Mouse (Mus musculus) kidney, embryonic 14.5 days (tissue): ENCODE measurements around the gene Mrvi1. TPM values are rescaled to one million over a fixed set of nuclear protein-coding genes. Genes with fewer than 3 reads are reported as not detected.

Experiments
- ATAC-seq: fragments of 200-750 bp; cut with Nextera tagmentation; 2 replicates; pipeline ENCODE4 v1.8.0; 2017; ENCODE audit warnings: moderate number of reproducible peaks, mild to moderate bottlenecking, moderate TSS enrichment, moderate library complexity; ENCODE audit not compliant: low FRiP score, low TSS enrichment
- H3K27ac ChIP-seq: fragments of 300-500 bp; sonication (generic); 2 replicates; pipeline ENCODE4 v1.5.1; 2014; ENCODE audit warnings: low read depth, mild to moderate bottlenecking, low read length, moderate library complexity, mixed read lengths
- H3K27me3 ChIP-seq: fragments of 300-500 bp; sonication (generic); 2 replicates; pipeline ENCODE4 v1.6.1; 2014; ENCODE audit warnings: mild to moderate bottlenecking, low read length; ENCODE audit not compliant: control insufficient read depth, insufficient read depth
- H3K36me3 ChIP-seq: fragments of 300-500 bp; sonication (generic); 2 replicates; pipeline ENCODE4 v1.6.1; 2014; ENCODE audit warnings: low read length, mixed read lengths; ENCODE audit not compliant: control insufficient read depth, insufficient read depth
- H3K4me1 ChIP-seq: fragments of 300-500 bp; sonication (generic); 2 replicates; pipeline ENCODE4 v1.6.1; 2014; ENCODE audit warnings: low read length, mixed read lengths; ENCODE audit not compliant: control insufficient read depth, insufficient read depth
- H3K4me2 ChIP-seq: fragments of 300-500 bp; sonication (generic); replicated peaks from 2 replicates; pipeline ENCODE4 v1.6.1; 2014; ENCODE audit warnings: low read depth, mild to moderate bottlenecking, low read length
- H3K4me3 ChIP-seq: fragments of 300-500 bp; sonication (generic); 2 replicates; pipeline ENCODE4 v1.5.1; 2014; ENCODE audit warnings: mild to moderate bottlenecking, low read length
- H3K9ac ChIP-seq: fragments of 300-500 bp; sonication (generic); 2 replicates; pipeline ENCODE4 v1.6.1; 2014; ENCODE audit warnings: low read depth, mild to moderate bottlenecking, low read length, moderate library complexity
- H3K9me3 ChIP-seq: fragments of 300-500 bp; sonication (generic); 2 replicates; pipeline ENCODE4 v1.6.1; 2016; ENCODE audit warnings: low read length; ENCODE audit not compliant: control insufficient read depth
- WGBS: fragments of 180-500 bp; shearing (Covaris S2); extraction: QIAGEN DNeasy Blood & Tissue Kit; methylation state at CpG from one replicate; pipeline ENCODE4 v1.1.7; 2014; 5-methylcytosine and 5-hydroxymethylcytosine counted together
- polyA plus RNA-seq: library from polyadenylated mRNA; unstranded; fragments of >200 nt; fragmentation: Nextera tagmentation; extraction: Ambion mirVana; gene quantifications from 2 replicates; pipeline ENCODE4 v1.2.1, GENCODE M21; 2014

Mrvi1 gene
- polyA plus RNA-seq, 1 experiment from 2014 or later, result 15.1 TPM

DNA sequence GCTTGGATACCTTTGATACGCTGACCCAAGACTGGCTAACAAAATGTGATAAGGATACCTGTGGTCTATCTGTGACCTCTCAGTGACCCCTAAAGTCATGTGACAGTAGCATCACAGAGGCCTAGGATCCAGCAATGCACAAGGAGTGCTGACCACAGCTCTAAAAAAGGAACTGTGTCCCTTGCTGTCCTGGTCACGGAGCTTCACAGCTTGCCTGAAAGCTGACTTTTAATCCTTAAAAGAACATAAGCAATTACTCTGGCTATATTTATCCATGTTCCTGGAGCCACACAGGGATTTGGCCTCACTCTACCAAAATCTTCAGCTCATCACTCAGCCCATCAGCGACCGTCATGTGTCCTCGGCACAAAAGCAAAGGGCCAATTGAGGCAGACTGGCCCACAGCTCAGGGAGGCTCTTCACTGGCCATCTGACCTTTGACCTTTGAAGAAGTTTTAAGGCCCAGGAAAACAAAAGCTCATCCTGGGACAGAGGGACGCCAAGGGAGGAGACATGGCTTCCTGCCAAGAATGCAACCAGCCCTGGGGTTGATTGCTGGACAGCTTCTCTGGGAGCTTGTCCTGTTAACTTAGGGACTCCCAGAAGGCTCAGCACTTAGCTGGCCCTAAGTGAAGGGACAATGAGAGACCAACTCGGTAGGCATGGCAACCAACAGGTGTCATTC is 3.5 kb upstream of the Mrvi1 start:
- no peaks in the 10 kb centered on the region for H3K9me3 ChIP-seq
- 69% methylated on average over 7 of the region's 7 CpGs for WGBS
- no peaks in the 10 kb centered on the region for H3K27me3 ChIP-seq
- H3K4me3 ChIP-seq, result no peak overlapping the region
- peaks cover 4% of the 10 kb centered on the region; the same call in 1 of the 2 replicates for H3K4me1 ChIP-seq
- no peak for ATAC-seq
- H3K27ac ChIP-seq, result no peak overlapping the region
- no peak overlapping the region for H3K9ac ChIP-seq
- H3K36me3 ChIP-seq, result no peaks in the 10 kb centered on the region
- H3K4me2 ChIP-seq, result no peak overlapping the region

DNA sequence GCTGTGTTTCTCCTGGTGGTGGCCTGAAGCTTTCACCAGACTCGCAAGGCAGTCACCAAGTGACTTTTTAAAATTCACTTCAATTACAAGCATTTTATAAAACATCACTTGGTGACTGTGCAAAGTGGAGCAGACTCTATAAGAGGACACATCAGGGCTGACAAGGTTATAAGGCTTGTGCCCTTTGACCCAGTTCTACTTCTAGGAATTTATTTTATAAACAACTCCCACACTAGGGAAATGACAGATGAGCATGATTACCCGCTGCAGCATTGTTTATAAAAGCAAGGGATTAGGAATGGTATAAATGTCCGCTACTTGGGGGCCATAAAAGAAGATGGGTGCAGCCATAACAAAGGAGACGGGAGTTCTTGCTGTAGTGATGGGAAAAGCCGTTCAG is 1.4 kb upstream of the Mrvi1 start:
- Histone ChIP-seq H3K4me1 (peaks cover 9% of the 10 kb centered on the region; the same call in 1 of the 2 replicates), H3K4me2 (no peak overlapping the region), H3K36me3 (no peaks in the 10 kb centered on the region), H3K27me3 (no peaks in the 10 kb centered on the region), H3K27ac (peak overlapping the region; percentile 90; the same call in 1 of the 2 replicates), H3K4me3 (no peak overlapping the region), H3K9me3 (no peaks in the 10 kb centered on the region), H3K9ac (no peak overlapping the region)
- ATAC-seq, result no peak
- WGBS, result 43% methylated on average over 5 of the region's 5 CpGs

DNA sequence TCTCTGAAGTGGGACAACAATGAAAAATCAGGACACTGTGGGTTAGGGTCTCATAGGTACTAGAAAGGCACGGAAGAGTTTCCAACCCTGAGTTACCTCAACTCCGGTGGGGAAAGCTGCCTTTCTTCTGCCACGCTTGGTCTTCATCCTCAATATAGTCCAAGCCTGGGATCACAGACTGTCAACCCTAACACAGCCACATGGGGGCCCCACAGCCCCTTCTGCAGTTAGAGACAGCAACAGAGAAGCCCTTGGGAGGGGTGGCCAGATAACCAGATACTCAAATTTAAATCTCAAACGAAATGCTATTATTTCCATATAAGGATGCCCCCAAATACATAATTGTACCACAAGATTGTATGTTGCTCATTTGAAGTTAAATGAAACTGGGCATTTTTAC is 503 bp upstream of the Mrvi1 start:
- 62% methylated on average over 4 of the region's 4 CpGs for WGBS
- Histone ChIP-seq H3K9me3 (no peaks in the 10 kb centered on the region), H3K4me1 (peaks cover 9% of the 10 kb centered on the region; the same call in 1 of the 2 replicates), H3K36me3 (no peaks in the 10 kb centered on the region), H3K4me2 (peak overlapping the region; percentile 42; the same call in 1 of the 2 replicates), H3K4me3 (no peak overlapping the region), H3K27ac (peak overlapping the region; percentile 90), H3K27me3 (no peaks in the 10 kb centered on the region), H3K9ac (no peak overlapping the region)
- no peak for ATAC-seq

DNA sequence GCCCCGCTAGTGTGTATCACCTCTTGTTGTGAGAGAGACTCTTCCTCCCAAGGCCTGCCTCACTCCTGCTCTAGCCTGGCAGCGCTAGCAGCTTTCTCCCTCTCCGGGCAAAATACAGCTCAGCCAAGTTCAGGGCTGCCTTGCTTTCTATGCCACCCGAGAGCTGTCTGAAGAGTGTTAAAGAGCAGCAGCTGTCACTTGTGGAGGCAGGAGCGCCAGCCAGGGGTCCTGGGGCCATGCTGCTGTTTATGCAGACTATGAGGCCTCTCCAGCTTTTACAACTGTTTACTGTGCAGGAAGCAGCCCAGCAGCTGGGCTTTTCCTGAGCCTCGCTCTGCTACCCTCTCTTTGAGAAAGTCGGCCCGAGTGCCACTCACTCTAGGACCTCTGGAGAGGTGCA is 1.2 kb downstream of the Mrvi1 start:
- H3K4me3 ChIP-seq, result peak overlapping the region; percentile 35
- peak overlapping the region; percentile 38; the same call in 1 of the 2 replicates for H3K9ac ChIP-seq
- peaks cover 9% of the 10 kb centered on the region; the same call in 1 of the 2 replicates for H3K4me1 ChIP-seq
- no peaks in the 10 kb centered on the region for H3K27me3 ChIP-seq
- 0 out of 2 replicates have a peak, but pooled peaks have one; percentile 18 for ATAC-seq
- no peaks in the 10 kb centered on the region for H3K9me3 ChIP-seq
- no peaks in the 10 kb centered on the region for H3K36me3 ChIP-seq
- peak overlapping the region; percentile 90 for H3K27ac ChIP-seq
- 37% methylated on average over 8 of the region's 8 CpGs for WGBS
- H3K4me2 ChIP-seq, result peak overlapping the region; percentile 42

DNA sequence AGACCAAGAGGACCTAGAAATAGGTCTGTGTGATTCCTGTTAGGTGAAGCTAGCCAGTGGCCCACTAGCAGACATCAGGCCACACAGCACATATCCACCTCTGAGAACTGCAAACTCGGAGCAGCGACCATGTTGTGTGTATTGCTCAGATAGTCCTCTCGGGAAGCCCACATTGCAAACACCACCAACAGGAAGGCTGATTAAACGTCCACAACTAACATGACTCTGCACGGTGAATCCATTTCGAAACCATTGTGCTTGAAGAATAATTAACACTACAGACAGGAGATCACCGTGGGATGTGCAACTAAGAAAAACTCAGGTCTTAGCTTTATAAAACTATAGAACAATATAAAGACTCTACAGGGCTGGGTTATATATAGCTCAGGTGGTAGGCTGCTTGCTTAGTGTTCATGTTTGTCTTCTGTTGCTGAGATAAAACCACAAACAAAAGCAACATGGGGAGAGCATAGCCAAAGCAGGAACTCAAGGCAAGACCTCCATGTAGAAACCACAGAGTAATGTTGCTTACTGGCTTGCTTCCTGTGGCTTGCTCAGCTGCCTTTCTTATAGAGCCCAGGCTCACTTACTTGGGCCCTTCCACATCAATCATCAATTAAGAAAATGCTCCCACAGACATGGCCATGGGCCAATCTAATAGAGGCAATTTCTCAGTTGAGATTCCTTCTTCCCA is 4.4 kb downstream of the Mrvi1 start:
- Histone ChIP-seq H3K4me1 (peaks cover 18% of the 10 kb centered on the region), H3K36me3 (no peaks in the 10 kb centered on the region), H3K27me3 (no peaks in the 10 kb centered on the region), H3K4me3 (no peak overlapping the region), H3K4me2 (no peak overlapping the region), H3K27ac (no peak overlapping the region), H3K9ac (no peak overlapping the region), H3K9me3 (no peaks in the 10 kb centered on the region)
- WGBS, result 88% methylated on average over 7 of the region's 7 CpGs
- ATAC-seq, result no peak

DNA sequence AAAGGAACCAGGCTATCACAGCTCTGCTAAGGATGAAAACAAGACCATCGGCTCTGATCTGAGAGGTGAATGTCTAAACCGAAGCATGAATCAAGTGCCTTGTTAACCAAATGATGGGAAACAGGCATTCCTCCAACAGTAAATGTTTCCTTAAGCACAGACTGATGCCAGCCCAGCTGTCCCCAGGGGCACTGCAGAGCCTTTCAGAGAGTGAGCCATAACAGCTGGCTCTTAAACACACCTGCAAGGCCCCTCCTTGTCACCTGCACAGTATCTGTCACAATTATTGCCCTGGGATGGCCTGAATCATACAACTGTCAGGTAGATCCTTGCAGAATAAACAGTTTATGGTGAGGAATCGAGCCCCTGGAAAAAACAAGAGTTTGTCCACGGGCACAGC is 8.8 kb downstream of the Mrvi1 start:
- H3K27me3 ChIP-seq, result no peaks in the 10 kb centered on the region
- no peak overlapping the region for H3K9ac ChIP-seq
- WGBS, result 66% methylated on average over 4 of the region's 4 CpGs
- H3K36me3 ChIP-seq, result no peaks in the 10 kb centered on the region
- no peak; the same call in 1 of the 2 replicates for ATAC-seq
- H3K27ac ChIP-seq, result peak overlapping the region; percentile 56; the same call in 1 of the 2 replicates
- H3K4me1 ChIP-seq, result peaks cover 17% of the 10 kb centered on the region
- H3K4me3 ChIP-seq, result no peak overlapping the region
- H3K9me3 ChIP-seq, result no peaks in the 10 kb centered on the region
- no peak overlapping the region for H3K4me2 ChIP-seq

DNA sequence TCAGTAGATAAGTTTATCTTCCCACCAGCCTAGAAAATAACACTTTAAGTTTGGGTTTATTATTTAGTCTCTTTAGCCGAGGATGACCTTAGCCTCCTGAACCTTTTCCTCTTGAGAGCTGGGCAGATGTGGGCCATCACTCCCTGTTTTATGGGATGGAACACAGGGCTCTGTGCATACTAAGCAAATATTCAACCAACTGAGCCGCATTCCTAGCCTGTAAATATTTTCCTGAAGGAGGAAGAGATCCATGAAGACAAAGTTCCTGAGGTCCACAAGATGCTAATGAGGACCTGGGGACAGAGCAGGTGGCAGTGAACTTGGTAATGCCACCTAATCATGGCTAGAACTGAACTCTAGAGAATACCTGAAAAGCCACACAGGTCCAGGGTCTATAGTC is 9.5 kb downstream of the Mrvi1 start:
- Histone ChIP-seq H3K36me3 (no peaks in the 10 kb centered on the region), H3K4me2 (no peak overlapping the region), H3K27ac (peak overlapping the region; percentile 56; the same call in 1 of the 2 replicates), H3K4me1 (peaks cover 17% of the 10 kb centered on the region), H3K4me3 (no peak overlapping the region), H3K9ac (no peak overlapping the region), H3K27me3 (no peaks in the 10 kb centered on the region), H3K9me3 (no peaks in the 10 kb centered on the region)
- peak; percentile 76; the same call in 1 of the 2 replicates for ATAC-seq
- 16% methylated on average over 2 of the region's 2 CpGs for WGBS

DNA sequence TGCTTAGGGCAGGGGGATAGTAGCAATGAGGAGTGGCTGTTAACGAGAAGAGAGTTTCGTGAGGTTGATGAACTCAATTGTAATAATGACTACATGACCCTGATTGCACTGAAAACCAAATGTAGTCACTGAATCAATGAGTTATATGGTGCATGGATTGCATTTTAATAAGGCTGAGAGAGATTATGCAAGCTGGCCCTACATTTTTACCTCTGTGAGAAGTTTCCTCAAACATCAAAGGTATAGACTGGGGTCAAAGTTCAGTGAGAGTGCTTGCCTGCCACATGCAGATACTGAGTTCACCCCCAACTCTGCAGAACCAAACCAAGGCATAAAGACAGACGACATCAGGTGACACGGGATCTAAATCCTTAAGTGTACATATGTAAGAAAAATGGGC is 14.9 kb downstream of the Mrvi1 start:
- Histone ChIP-seq H3K4me2 (no peak overlapping the region), H3K9me3 (no peaks in the 10 kb centered on the region), H3K4me1 (peaks cover 13% of the 10 kb centered on the region), H3K36me3 (no peaks in the 10 kb centered on the region), H3K27ac (no peak overlapping the region), H3K9ac (no peak overlapping the region), H3K4me3 (no peak overlapping the region), H3K27me3 (no peaks in the 10 kb centered on the region)
- ATAC-seq, result no peak
- WGBS, result 90% methylated on average over 4 of the region's 4 CpGs

DNA sequence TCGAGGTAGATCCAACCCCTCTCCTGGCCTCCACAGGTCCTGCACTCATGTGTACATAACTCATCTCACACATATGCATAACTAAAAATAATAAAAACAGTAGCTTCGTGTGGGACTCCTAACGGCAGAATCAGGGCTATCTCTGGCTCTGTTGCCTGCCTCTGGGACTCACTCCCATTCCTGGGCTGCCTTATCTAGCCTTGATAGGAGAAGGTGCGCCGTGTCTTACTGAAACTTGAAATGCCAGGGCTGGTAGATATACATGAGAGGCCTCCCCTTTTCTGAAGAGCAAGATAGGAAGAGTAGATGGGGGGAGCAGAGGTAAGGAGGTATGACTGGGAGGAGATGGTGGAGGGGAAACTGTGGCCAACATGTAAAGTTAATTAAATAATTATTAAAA is 15.4 kb downstream of the Mrvi1 start:
- 91% methylated on average over 5 of the region's 5 CpGs for WGBS
- Histone ChIP-seq H3K27me3 (no peaks in the 10 kb centered on the region), H3K9me3 (no peaks in the 10 kb centered on the region), H3K4me2 (no peak overlapping the region), H3K4me1 (0 out of 2 replicates have a peak, but pooled peaks cover 12% of the 10 kb centered on the region), H3K9ac (no peak overlapping the region), H3K27ac (no peak overlapping the region), H3K36me3 (no peaks in the 10 kb centered on the region), H3K4me3 (no peak overlapping the region)
- ATAC-seq, result no peak
